Mouse (Mus musculus) central nervous system, embryonic 14 days (tissue): Measurements from ENCODE around the gene 4930486L24Rik. TPM values are rescaled to one million over a fixed set of nuclear protein-coding genes. Genes with fewer than 3 reads are reported as not detected.

Source experiments
- polyA plus RNA-seq: library from polyadenylated mRNA; depleted of rRNA; stranded (reverse); fragments of >200 nt; gene quantifications from 2 replicates; pipeline ENCODE4 v1.2.3, GENCODE M21; 2012; rRNA removed

The 4930486L24Rik gene
- 0.05 TPM in 2 replicates for polyA plus RNA-seq

GRCm38 (mm10) chr13:60864281-60864680 is at the start of gene 4930486L24Rik:
TSS of gene 4930486L24Rik (minus strand) at chr13:60864475.

GRCm38 (mm10) chr13:60904780-60905179 is 40.5 kb upstream of the 4930486L24Rik start, which contains the start of gene Tpbpb:
TSS of gene Tpbpb (minus strand) at chr13:60904880.

DNA sequence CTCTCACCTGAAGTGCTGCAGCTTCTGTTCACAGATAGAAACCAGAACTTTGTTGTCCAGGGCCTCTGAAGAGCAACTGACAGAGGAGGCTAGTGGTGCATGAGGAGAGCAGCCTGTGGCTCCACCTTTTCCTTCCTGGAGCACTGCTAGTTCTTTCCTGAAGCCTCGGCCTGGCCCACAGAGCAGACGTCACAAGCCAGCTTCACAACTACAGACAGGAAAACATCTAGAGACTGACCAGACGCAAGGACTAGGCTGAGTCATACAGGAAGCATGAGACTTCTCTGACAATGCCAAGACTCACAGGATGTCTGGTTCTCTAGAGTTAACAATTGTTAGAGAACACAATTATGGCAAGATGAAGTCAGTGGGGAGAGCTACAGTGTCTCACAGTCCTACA is 33.1 kb upstream of the 4930486L24Rik start, which contains the start of gene Ctla2b:
TSS of gene Ctla2b (minus strand) at position 120 of the 400 bp plus-strand sequence.

DNA sequence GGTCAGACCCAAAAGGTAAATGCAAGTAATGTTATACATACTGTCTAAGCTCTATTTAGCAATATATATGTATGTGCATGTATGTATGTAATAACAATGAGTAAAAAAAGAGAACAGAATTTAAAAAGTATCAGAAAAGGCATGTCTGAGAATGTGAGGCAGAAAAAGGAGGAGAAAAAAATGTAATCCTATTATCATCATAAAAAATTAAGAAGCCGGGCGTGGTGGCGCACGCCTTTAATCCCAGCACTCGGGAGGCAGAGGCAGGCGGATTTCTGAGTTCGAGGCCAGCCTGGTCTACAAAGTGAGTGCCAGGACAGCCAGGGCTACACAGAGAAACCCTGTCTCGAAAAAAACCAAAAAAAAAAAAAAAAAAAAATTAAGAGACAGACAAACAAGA is 32.5 kb upstream of the 4930486L24Rik start, which contains the start of gene Gm49392:
TSS of gene Gm49392 (minus strand) at position 101 of the 400 bp plus-strand sequence.

GRCm38 (mm10) chr13:60802749-60803148 is 61.5 kb downstream of the 4930486L24Rik start, which contains the start of gene Ctsll3:
TSS of gene Ctsll3 (minus strand) at chr13:60802849.

Other genes starting within 250 kb of the 4930486L24Rik start
- not detected in 2 replicates for gene BC051665, start 78.1 kb downstream of the 4930486L24Rik start, polyA plus RNA-seq
- gene Ctsll3, start 61.6 kb downstream of the 4930486L24Rik start, polyA plus RNA-seq = not detected in 2 replicates
- 0.11 and 0.18 TPM in 2 replicates for gene Gm49392, start 32.4 kb upstream of the 4930486L24Rik start, polyA plus RNA-seq
- gene Ctla2b, start 33.0 kb upstream of the 4930486L24Rik start, polyA plus RNA-seq = 1.7 and 2.5 TPM in 2 replicates
- gene Tpbpb, start 40.4 kb upstream of the 4930486L24Rik start, polyA plus RNA-seq = not detected in 2 replicates
- not detected in 2 replicates for gene Gm49393, start 71.1 kb upstream of the 4930486L24Rik start, polyA plus RNA-seq
- 2.3 and 2.8 TPM in 2 replicates for gene Gm49391, start 72.1 kb upstream of the 4930486L24Rik start, polyA plus RNA-seq
- 9.1 and 11.9 TPM in 2 replicates for gene Ctla2a, start 72.2 kb upstream of the 4930486L24Rik start, polyA plus RNA-seq
- 0.06 TPM in 1 of 2 replicates, not detected in the other for gene Tpbpa, start 77.5 kb upstream of the 4930486L24Rik start, polyA plus RNA-seq
- gene Ctsj, start 141.5 kb upstream of the 4930486L24Rik start, polyA plus RNA-seq = not detected in 2 replicates
- gene Ctsq, start 176.2 kb upstream of the 4930486L24Rik start, polyA plus RNA-seq = not detected in 2 replicates